Mouse (Mus musculus) CD4-positive helper T cell, adult 2 months (primary cell): ENCODE data around the gene 0610010K14Rik.
A peak's percentile ranks its signal among the peaks of the same experiment; 100 is the strongest.

Source experiments
- DNase-seq: peaks from one replicate; pipeline ENCODE4 v3.0.0-alpha.2; 2012; ENCODE audit warnings: low read depth, missing footprints, low spot score

Gene 0610010K14Rik

DNA sequence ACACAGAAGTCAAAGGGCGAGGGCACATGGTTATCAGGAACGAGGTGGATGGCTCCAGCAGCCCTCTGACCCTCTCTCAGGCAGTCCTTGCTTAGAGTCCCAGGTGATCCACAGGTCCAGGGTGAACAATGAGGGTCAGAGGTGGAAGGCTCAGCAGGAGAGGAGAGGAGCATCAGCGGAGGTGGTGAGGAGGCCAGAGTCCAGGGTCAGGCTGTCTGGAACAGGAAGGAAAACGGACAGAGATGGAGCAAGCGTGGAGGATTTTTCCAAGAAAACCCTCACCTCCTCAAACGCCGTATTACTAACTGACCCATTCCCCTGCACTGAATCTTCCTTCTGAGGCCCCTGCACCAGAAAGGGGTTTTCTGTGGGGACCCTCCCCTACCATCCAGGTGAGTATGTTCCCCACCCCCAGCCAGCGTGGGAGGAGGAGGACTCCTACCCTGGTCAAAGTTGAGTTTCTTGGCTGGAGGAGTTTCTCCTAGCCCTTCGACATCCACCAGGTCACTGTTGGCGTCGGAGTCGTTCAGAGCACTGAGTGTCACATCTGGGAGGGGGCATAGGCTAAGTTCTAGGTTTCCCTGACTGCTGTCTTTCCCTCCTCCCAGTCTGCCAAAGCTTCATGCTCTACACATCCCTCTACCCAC, 2.3 kb downstream of the 0610010K14Rik start:
- no peak for DNase-seq

DNA sequence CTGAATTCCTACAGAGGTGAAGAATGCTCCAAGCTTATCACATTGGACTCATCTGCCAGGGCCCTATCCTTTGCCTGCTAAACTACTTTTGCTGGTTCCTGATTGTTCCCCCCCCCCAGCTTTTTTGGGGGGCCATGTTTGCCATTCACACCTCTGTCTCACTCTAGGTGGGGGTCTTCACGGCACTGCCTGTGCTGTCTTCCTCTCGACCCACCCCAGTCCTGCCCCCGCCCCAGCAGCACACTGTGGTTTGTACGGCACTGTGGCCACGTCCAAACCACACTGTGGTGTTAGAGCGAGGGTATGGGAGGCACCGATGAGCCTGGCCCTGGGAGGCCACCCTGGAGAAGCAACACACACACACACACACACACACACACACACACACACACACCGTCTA, 3.2 kb downstream of the 0610010K14Rik start:
- DNase-seq = no peak

DNA sequence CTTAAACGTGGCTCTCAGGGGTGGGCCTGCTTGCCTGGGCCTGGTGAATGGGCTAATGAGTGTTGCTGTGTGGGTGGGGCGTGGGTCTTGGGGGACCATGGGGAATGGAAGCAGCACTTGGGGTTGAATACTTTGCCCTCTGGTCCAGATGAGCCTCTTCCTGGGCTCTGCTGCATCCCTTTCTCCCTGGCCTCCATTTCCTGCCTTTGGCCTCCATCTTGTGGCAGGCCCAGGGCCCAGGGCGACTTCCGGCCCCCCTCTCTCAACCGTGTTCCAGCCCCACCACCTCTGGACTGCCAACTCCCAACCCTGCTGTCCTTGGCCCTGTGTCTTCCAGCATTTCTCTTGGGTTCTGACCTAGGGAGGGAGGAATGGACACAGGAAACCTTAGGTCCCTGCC, 3.7 kb downstream of the 0610010K14Rik start:
- DNase-seq = no peak

DNA sequence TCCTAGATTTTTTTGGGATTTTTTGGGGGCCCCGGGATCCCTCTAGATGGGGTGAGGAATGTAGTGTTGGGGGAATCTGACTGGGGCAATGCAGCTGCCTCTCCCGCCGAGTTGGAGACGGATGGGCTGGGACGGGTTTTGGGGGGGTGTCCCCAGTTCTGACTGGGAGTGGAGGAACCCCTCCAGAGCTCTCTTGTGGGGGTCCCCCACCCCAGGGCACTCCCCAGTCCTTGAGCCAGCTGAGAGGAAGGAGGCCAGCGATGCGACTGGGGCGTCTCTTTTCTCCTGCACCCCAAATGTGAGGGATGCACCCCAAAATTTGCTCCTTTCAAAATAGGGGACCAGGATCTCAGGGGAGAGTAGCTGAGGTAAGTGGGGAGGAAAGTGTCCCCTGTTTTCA, 4.7 kb downstream of the 0610010K14Rik start:
- no peak for DNase-seq

DNA sequence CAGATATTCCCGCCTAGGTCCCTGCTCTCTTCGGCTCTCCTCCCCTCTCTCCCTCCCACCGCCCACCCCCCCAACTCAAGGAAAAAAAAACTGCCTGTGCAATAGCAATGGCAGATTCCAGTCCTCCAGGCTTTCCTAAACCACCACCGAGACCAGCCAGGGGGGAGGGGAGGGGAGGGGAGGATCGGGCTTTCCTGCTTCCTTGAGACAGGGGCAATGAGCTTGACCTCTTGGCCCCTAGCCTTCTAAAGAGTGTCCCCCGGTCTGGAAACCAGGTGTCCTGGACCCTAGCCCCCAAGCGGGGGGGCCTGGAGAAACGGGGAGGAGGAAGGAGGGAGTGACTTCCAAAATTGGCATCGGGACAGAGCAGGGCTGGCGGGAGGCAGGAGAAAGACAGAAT, 5.2 kb downstream of the 0610010K14Rik start:
- no peak for DNase-seq

DNA sequence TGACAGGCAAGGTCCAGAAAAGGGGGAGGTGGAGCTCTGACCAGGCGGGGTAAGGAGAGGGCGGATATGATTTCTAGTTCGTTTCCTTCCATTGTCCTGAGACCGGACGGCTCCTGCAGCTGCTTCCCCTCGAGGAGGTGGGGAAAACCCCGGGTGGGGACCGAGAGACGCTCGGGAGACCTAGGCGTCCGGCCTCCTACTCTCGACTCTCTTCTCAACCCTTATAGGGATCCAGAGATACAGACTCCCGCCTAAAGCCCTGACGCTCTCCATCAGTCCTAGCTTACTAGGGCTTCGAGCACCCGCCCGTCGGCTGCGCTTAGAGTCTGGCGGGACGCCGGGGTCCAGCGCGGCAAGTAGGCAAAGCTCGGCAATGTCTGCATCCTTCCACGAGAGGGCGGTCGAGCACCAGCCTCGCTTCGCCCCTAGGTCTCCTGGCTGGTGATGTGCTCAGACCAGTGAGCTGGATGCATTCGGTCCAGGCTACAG, 7.4 kb downstream of the 0610010K14Rik start:
- peak; percentile 82 for DNase-seq

DNA sequence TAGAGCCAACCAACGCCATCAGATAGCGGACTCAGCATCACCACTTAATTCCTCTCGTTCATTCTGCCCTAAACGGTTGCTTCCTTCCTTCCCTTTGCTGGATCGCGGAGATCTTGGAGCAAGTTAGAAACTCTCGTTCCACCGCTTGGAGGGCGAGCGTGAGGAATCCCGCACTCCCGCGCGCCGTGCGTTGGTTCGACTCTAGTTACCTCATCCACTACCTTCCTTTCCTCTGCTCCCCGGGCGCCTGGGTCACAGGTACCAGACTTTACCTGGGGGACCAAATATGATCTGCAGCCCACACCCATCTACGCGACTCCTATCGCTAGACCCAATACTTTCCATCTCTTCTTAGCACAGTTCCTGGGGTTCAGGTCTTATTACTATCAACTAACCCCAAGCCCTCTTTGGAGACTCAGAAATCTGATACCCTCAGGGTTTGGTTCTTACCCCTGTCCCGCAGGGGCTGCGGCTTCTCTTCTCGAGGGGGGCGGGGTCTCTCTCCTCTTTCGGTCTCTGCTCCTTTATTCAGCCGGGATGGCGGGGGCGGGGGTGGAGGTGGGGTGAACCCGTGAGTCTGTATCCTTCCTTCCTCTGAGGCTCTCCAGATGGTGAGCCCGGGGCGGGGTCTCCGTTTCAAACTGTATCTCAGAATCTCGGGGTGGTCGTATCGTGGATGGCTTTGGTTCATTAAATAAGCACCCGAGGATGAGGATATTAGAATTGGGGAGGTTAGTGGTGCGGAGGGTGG, 8.3 kb downstream of the 0610010K14Rik start, which contains the start of gene Bcl6b:
Gene Bcl6b (minus strand): TSS at position 539 of the 751 bp plus-strand sequence.
- peak; percentile 47 for DNase-seq

DNA sequence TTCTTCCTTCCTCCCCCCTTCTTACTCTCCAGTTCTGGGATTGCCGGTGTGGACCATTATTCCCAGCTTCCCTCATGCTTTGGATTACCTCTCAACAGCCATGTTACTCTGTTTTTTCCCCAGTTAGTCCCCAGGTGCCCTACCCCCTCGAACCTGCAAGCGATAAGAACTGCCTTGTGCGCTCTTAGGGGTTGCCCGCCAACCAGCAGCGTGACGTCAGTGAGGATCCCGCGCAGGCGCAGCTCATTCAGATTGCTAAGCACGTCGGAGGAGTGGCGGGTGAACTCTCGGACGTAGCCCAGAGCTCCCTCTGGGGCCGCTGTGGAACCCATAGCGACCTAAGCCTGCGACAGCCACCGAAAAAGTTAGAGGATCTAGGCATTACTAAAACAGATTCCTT, 8.9 kb downstream of the 0610010K14Rik start:
- peak; percentile 87 for DNase-seq

DNA sequence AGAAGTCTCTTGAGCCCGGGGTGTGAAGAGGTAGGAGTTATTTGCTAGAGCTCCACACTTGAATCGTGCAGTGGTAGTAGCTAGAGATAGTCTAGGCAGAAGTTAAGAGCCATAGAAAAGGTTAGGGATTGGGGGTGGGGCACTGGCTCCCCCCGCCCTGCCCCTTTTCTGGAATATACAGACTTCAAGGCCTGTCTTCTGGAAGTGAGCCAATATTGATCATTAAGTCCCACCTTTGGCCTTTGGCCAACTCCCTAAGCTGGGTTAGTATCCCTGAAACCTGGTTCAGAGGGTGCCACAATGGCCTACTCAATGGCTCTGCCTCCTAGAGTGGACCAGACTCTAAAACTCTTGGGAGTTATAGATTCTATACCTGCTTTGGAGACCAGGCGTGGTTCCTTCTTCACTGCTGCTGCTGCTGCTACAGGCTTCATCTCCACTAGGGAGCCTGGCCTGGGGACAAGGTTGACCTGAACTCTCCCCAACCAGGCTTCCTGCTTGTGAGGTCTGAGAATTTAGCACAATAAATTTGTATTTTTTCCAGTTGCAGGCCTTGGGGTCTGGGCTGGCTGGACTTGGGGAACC, 10.0 kb downstream of the 0610010K14Rik start:
- DNase-seq = no peak

DNA sequence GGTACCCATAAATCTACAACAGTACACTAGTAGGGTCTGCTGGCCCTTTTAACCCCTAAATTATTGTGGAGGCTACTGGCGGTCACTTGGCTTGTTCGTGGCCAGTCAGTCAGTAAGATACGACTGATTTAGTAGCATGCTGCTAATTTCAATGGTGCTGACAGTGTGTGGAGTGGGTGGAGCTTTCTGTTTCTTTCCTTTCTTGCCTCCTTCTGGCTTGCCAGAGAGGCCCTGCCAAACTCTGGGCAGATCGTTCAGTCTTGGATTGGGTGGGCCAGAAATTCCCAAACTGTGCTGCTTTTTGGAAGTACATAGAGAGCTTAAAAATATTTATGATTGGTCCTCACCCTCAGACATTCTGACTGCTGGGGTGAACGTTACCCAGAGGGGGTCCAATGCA, 10.6 kb downstream of the 0610010K14Rik start:
- DNase-seq = no peak

DNA sequence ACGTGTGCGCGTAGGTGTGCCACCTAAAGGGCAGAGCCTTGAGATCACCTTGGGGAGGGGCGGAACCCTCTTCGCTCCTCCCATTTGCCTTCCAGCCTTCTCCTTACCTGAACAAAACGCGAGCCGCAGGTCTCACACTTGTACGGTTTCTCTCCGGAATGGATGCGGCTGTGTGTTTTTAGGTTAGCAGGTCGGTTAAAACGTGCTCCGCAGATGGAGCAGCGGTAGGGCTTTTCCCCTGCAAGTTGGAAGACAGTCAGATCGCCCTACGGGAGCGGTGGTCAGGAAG, 11.2 kb downstream of the 0610010K14Rik start:
- no peak for DNase-seq

DNA sequence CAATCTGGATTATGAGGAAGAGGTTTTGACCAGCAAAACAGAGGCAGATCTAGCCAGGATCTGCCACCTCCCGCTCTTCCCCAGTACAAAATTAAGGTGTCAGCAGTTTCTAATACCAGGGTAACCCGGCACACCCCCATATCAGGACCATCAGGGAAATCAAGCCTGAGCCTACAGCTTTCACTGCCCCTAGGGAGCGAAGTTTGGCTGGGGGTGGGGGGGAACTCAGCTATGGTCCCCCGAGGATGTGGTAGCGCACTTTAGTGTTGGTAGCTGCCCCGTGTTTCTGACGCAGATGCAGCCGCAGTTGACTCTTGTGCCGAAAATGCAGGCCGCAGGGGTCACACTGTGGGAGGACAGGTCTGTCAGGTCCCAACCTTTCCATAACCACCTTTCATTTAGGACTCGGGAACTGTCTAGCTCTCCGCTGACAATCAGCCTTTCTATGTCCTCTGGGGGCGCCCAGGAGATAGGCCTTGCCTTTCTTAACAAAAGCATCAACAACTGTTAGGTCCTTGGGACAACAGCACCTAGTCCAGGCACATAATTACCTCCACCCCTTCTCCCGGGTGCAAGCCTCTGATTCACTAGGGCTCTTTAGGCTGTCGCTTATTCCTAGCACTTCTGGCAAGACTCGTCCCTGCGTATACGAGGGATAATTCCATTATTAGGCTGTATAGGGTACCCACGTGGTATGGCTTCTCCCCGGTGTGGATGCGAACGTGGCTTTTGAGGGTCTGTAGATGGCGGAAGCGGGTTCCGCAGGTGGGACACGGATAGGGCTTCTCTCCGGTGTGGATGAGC, 11.7 kb downstream of the 0610010K14Rik start:
- DNase-seq = no peak

DNA sequence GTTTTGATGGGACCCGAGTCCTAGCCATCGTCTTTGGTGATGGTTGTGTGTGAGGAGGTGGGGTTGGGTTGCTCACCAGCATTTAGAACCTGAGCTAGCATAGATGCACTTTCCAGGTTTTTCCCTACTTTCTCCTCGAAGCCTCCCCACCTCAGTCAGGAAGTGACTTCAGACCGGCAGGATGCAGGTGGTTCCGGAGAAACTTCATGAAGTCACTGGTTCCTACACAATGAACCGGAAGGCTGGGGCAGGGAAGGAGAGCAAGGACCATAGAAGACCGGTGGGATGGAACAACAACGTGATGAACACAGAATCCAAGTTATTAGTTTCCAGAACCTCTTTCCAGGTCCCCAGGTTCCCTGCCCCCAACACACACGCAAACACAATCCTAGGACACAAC, 14.0 kb downstream of the 0610010K14Rik start:
- DNase-seq = no peak

DNA sequence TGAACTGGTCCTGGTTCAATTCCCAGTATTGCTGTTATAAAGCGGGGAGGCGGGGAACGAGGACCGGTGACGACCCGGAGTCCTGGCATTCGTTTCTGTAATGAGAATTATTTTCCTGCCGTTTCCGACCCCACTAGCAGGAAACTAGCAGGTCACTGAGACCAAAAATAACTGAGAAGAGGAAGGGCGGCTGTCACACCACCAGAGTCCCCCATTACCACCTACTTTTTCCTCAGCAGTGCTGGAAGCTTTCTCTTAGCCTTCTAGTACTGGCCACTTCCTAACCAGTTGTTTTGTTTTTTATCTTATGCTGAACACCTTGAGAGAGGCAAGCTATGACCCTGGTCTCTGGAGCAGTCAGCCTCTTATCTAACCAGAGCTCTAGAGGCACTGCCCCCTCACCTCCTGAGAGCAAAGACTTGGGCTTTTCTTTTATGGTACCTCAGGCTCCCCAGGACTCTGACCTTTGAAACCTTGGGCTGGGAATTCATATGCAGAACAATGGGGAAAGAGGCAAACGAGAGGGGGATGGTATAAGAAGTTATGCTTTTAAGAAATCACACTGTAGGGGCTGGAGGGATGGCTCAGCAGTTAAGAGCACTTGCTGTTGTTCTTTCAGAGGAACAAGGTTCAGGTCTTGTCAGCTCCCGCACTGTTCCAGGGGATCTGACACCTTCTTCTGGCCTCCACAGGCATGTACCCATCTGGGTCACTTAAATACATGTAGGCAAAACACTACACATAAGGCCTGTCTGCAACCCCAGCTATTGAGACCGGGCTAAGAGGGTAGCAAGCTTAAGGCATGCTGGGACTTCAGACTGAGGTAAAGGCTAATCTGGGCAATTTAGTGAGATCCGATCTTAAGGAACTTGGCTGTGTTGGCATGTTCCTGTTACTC, 15.9 kb downstream of the 0610010K14Rik start:
- no peak for DNase-seq

DNA sequence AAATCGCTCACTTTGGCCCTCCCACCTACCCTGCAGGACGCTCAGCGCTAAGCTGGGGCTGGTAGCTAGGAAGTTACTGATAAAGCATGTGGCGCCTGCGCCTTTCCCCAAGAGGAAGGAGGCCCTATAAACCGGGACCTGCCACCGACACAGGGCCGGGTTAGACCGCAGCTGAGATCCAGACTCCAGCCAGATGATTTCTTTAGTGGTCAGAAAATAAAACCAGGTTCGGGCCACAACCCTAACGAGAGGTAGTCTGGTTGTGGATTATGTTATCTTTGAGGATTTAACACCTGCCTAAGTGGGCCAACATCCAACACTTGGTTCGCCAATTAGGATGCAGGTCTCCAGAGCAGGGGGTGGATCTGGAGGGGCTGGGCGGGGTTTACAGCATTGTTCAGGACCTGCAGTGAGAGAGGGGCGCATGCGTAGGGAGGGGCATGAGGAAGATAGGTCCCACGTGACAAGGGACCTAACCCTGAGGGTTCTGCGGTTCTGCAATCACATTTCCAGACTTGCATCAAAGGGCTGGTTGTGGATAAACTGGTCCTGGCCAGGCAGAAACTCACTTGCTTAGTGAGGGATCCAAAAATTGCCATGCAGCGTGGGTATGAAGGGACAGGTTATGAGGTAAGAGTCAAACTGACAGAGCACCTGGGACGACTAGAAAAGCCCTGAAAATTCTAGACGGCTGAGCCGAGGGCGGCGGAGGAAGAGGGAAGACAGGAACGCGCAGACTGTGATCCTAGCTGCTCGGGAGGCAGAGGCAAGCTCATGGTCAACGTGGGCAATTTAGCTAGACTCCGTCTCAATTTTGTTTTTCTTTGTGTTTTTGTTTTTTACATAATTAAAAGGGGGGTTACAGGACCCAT, 16.7 kb downstream of the 0610010K14Rik start, which contains the start of gene Slc16a13:
Gene Slc16a13 (minus strand): TSS at position 334 of the 872 bp plus-strand sequence.
- DNase-seq = peak; percentile 96

DNA sequence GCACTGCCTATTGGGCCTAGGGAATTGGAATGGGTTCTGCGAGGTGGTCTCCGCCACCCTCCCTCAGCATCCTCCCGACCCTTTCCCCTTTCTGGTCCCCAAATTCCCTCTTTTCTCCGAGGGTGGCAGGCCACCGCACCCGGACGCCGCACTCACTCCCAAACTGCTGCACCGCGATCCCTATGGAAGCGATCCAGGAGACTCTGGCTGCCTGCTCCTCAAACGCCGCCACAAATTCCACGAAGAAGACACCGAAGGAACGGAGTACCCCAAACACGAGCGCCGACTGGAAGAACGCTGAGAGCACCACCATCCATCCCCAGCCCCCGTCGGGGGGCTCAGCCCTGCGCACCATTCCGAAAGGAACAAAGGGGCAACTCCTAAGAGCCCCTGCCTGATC, 17.4 kb downstream of the 0610010K14Rik start:
- no peak for DNase-seq

DNA sequence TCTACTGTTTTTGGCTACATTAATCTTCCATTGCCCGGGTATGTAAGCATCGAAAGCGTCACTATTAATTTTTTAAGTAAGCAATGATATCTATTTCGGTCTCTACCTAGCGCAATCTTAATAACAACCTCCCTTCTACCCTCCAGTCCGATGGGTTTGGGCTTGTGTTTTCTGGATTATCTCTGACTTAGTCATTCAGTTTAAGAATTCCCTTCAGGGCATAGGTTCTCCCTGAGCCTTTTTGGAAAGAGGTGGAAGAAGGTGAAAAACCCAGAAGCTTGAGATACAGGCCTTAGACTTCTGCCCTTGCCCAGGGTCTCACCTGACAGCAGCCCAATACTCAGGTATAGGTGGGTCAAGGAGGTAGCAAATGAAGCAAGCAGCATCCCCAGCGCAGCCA, 17.8 kb downstream of the 0610010K14Rik start:
- DNase-seq = no peak

DNA sequence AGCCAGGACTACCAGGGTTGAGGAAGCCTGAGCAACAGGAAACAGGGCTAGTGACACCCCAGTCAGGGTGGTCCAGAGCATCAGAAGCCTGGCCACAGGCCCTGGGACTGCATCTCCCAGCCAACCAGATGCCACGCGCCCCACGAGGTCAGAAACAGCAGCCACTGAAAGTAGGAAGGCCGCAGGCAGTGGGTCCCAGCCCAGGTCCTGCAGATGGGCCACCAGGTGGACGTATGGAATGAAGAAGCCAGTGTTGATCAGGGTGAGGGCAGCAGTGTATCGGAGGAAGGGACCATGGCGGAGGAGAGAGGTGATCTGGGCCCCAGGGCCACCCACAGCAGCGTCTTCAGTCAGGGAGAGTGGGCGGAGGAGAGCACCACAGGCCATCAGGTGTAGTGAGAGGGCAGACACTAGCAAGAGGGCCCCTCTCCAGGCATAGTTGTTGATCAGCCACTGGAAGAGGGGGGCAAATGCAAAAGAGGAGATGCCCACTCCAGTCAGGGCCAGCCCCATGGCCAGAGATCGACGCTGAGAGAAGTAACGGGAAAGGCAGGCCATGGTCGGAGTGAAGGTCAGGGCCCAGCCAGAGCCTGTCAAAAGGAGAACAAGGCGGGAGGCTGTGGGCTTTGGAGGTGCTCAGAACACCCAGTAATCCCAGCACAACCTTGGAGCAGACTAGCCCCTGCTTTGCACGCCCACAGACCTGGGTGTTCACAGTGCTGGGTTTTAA, 18.8 kb downstream of the 0610010K14Rik start:
- DNase-seq = no peak

DNA sequence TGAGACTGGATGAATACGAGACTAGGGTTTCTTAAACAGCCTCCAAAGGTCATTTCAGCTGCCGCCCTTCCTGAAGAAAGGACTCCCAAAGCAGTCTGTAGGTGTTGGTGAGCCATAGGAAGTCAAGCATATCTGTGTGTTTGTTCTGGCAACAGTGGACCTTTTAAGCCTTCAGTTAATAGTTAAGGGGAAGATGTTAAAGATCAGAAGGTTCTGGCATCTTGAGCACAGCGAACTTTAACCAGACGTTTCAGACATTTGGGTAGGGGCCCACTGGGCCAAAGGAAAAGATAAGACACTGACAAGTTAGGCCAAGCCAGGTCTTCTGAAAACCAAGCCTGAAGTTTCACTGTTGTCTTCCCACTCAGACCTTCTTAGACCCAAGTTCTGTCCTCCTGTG, 19.7 kb downstream of the 0610010K14Rik start:
- no peak for DNase-seq
